Mouse (Mus musculus) thymus, postnatal 14 days (tissue): ENCODE measurements around the gene Camk1g.

Experiments
- DNase-seq: peaks from one replicate; pipeline ENCODE4 v3.0.0; 2021

The Camk1g gene

GRCm38 (mm10) chr1:193298141-193298765 is 71.8 kb downstream of the Camk1g start:
- no peak for DNase-seq
